23 mouse cellular contexts compared by ENCODE assay signal in the genomic region with DNA sequence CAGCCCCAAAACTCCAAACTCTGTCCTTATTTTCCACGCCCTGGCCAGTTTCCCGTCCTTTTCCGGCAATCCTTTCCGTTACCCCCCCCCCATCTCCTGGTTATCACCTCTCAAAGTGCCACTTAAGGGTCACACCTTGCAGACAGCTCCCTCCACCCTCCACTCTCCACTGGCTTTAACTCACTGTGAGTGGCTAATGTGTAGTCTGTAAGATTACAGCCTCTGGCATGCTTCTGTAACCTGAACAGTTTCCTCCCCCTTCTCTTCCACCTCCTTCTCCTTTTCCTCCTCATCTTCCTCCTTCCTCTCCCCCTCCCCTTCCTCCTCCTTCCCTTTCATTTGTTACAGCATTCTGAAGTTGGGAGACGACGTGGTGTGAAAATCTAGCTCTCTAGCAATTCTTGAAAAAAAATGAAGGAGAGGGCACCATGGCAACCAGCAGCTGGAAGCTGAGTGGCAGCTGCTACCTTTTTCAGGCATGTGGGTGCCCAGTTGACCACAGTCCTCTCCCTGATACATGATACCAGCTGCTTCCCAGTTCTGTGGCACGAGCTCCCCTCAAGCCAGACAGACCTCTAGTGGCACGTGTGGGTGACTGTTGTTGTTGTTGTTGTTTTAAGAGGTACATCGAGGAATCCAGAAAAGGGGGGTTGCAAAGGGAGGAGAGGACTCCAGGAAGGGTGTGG. TPM values are rescaled to one million over a fixed set of nuclear protein-coding genes. Genes with fewer than 3 reads are reported as not detected.
A peak's percentile ranks its signal among the peaks of the same experiment; 100 is the strongest.
DNase-seq lines count a peak whose midpoint lies in the region; ATAC-seq and TF ChIP-seq lines count a peak whose summit lies in the region.
"Had no signal": no experiment of that assay in that cellular context is flagged by ENCODE, and none has a peak within 500 bp of the region (broad histone marks: within the 10 kb centered on the region; RNA-seq: fewer than 3 reads in every experiment).

No protein-coding gene starts in this region.

- H3ac ChIP-seq in C2C12 (ENCODE audit: control insufficient read depth, insufficient read length, low read depth) = no peak overlapping the region

- no peak for TF ChIP-seq CTCF in kidney, adult 2 months (conservative IDR thresholded peaks at IDR 0.05; ENCODE audit: insufficient read depth, insufficient read length, low read depth, low read length)
- no peak for TF ChIP-seq CTCF in C2C12 (IDR thresholded peaks at IDR 0.05; ENCODE audit: control insufficient read depth, insufficient read depth, insufficient read length)

- no peaks in the 10 kb centered on the region for H3K27me3 ChIP-seq in forebrain, embryonic 14.5 days (replicated peaks; ENCODE audit: control insufficient read depth, insufficient read depth, low read length)
- H3K27me3 ChIP-seq in forebrain, embryonic 12.5 days = no peaks in the 10 kb centered on the region; the same call in 1 of the 2 replicates
- H3K27me3 ChIP-seq in kidney, embryonic 16.5 days (ENCODE audit: insufficient read depth, low read length) = no peaks in the 10 kb centered on the region
- H3K27me3 ChIP-seq in kidney, adult 2 months (replicated peaks; ENCODE audit: control insufficient read depth, insufficient read depth, low read length) = no peaks in the 10 kb centered on the region
- no peaks in the 10 kb centered on the region for H3K27me3 ChIP-seq in C2C12 (ENCODE audit: control insufficient read depth, insufficient read depth, insufficient read length)
- H3K27me3 ChIP-seq: liver, embryonic 13.5 days had no signal

- no peaks in the 10 kb centered on the region for H3K79me2 ChIP-seq in C2C12 (ENCODE audit: control insufficient read depth, insufficient read depth)

- TF ChIP-seq POLR2A in kidney, adult 2 months (IDR thresholded peaks at IDR 0.05; ENCODE audit: low read depth, low read length) = no peak

- H3K9ac ChIP-seq in forebrain, embryonic 14.5 days (ENCODE audit: low read length) = no peak overlapping the region
- no peak overlapping the region for H3K9ac ChIP-seq in forebrain, embryonic 12.5 days
- no peak overlapping the region for H3K9ac ChIP-seq in kidney, embryonic 16.5 days (replicated peaks; ENCODE audit: low read length)
- H3K9ac ChIP-seq: hindbrain, embryonic 14.5 days; liver, embryonic 13.5 days had no signal

- H3K4me2 ChIP-seq in forebrain, embryonic 14.5 days (ENCODE audit: low read length) = no peak overlapping the region
- H3K4me2 ChIP-seq in forebrain, embryonic 12.5 days = no peak overlapping the region
- H3K4me2 ChIP-seq in kidney, embryonic 16.5 days (replicated peaks; ENCODE audit: low read depth, low read length) = no peak overlapping the region
- H3K4me2 ChIP-seq: hindbrain, embryonic 14.5 days; liver, embryonic 13.5 days had no signal

- no peaks in the 10 kb centered on the region for H3K4me1 ChIP-seq in forebrain, embryonic 14.5 days (ENCODE audit: control insufficient read depth, insufficient read depth, low read length)
- H3K4me1 ChIP-seq in forebrain, embryonic 12.5 days = peaks cover 6% of the 10 kb centered on the region; the same call in 1 of the 2 replicates
- H3K4me1 ChIP-seq in kidney, embryonic 16.5 days (ENCODE audit: insufficient read depth, low read length) = peaks cover 21% of the 10 kb centered on the region; the same call in 1 of the 2 replicates
- H3K4me1 ChIP-seq in kidney, adult 2 months (ENCODE audit: control insufficient read depth, insufficient read depth, low read length) = peaks cover 5% of the 10 kb centered on the region; the same call in 1 of the 2 replicates

- H3K9me3 ChIP-seq in forebrain, embryonic 14.5 days (replicated peaks; ENCODE audit: control insufficient read depth, low read length) = no peaks in the 10 kb centered on the region
- no peaks in the 10 kb centered on the region for H3K9me3 ChIP-seq in forebrain, embryonic 12.5 days
- no peaks in the 10 kb centered on the region for H3K9me3 ChIP-seq in kidney, embryonic 16.5 days (ENCODE audit: low read length)
- H3K9me3 ChIP-seq: liver, embryonic 13.5 days had no signal

- peak; percentile 37; the same call in 1 of the 2 replicates for ATAC-seq in forebrain, embryonic 14.5 days
- no peak for ATAC-seq in forebrain, embryonic 12.5 days (ENCODE audit: low FRiP score)
- ATAC-seq in kidney, embryonic 16.5 days (ENCODE audit: low FRiP score, low TSS enrichment) = peak; percentile 49; the same call in 1 of the 2 replicates
- ATAC-seq in granulocyte monocyte progenitor cell, adult 5-6 weeks (replicated peaks; ENCODE audit: poor library complexity, severe bottlenecking) = 0 out of 2 replicates have a peak, but pooled peaks have one; percentile 18
- ATAC-seq: forebrain, embryonic 16.5 days had no signal

- H3K4me3 ChIP-seq in forebrain, embryonic 14.5 days (ENCODE audit: low read depth, low read length) = no peak overlapping the region
- H3K4me3 ChIP-seq in forebrain, embryonic 12.5 days (replicated peaks) = no peak overlapping the region
- no peak overlapping the region for H3K4me3 ChIP-seq in kidney, embryonic 16.5 days (ENCODE audit: low read length)
- H3K4me3 ChIP-seq in kidney, adult 2 months (ENCODE audit: insufficient read depth, low read depth, low read length) = no peak overlapping the region
- no peak overlapping the region for H3K4me3 ChIP-seq in C2C12 (ENCODE audit: insufficient read depth, poor library complexity, severe bottlenecking)
- H3K4me3 ChIP-seq: liver, embryonic 13.5 days had no signal

- DNase-seq in forebrain, embryonic 14.5 days (ENCODE audit: low spot score) = no peak
- no peak for DNase-seq in kidney, adult 2 months
- DNase-seq in cerebellum, postnatal 14 days = no peak
- DNase-seq in adrenal gland, adult 2 months = no peak
- DNase-seq: adrenal gland, postnatal 10 days; cerebellum, adult 18-20 months; heart, adult 11 months; kidney, adult 11 months; liver, embryonic 13.5 days; right cerebral cortex, postnatal 14 days had no signal

- no peaks in the 10 kb centered on the region for H3K79me3 ChIP-seq in C2C12 (ENCODE audit: low read depth)

- H3K36me3 ChIP-seq in forebrain, embryonic 14.5 days (ENCODE audit: control insufficient read depth, insufficient read depth, low read length) = no peaks in the 10 kb centered on the region
- no peaks in the 10 kb centered on the region for H3K36me3 ChIP-seq in forebrain, embryonic 12.5 days (replicated peaks)
- H3K36me3 ChIP-seq in kidney, embryonic 16.5 days (ENCODE audit: insufficient read depth, low read length) = no peaks in the 10 kb centered on the region
- no peaks in the 10 kb centered on the region for H3K36me3 ChIP-seq in kidney, adult 2 months (ENCODE audit: control insufficient read depth, insufficient read depth, low read length)
- no peaks in the 10 kb centered on the region for H3K36me3 ChIP-seq in C2C12 (ENCODE audit: control insufficient read depth, insufficient read depth)
- H3K36me3 ChIP-seq: liver, embryonic 13.5 days had no signal

- H3K27ac ChIP-seq in forebrain, embryonic 14.5 days (ENCODE audit: low read depth, low read length) = no peak overlapping the region
- no peak overlapping the region for H3K27ac ChIP-seq in forebrain, embryonic 12.5 days
- H3K27ac ChIP-seq in kidney, embryonic 16.5 days (ENCODE audit: low read length) = no peak overlapping the region
- no peak overlapping the region for H3K27ac ChIP-seq in kidney, adult 2 months (ENCODE audit: insufficient read depth, low read depth, low read length)
- H3K27ac ChIP-seq: hindbrain, embryonic 14.5 days; liver, embryonic 13.5 days had no signal

- WGBS in forebrain, embryonic 14.5 days = 71% methylated on average over 9 of the region's 9 CpGs
- WGBS in forebrain, embryonic 12.5 days = 70% methylated on average over 9 of the region's 9 CpGs
- 16% methylated on average over 9 of the region's 9 CpGs for WGBS in kidney, embryonic 16.5 days
- WGBS in kidney, adult 2 months = 38% methylated on average over 9 of the region's 9 CpGs

TF ChIP-seq in C2C12, 6 proteins besides CTCF, POLR2A, EP300 and RAD21:
- TF ChIP-seq MYOD1 (IDR thresholded peaks at IDR 0.05; ENCODE audit: control insufficient read depth, insufficient read length, low read depth) (peak; percentile 70), CEBPB (IDR thresholded peaks at IDR 0.05; ENCODE audit: low read depth) (no peak)
TF ChIP-seq in C2C12: peak in this region for 1.

RNA-seq across cellular contexts. Expression of a gene that starts 55.2 kb away (rescaled TPM):
- polyA plus RNA-seq in forebrain, embryonic 14.5 days (2014; fragmentation: Nextera tagmentation; extraction: Ambion mirVana) = not detected in 2 replicates
- polyA plus RNA-seq in forebrain, embryonic 12.5 days (2016; fragmentation: Nextera tagmentation; extraction: Ambion mirVana) = not detected in 2 replicates
- not detected in 2 replicates for polyA plus RNA-seq in kidney, embryonic 16.5 days (2015; fragmentation: Nextera tagmentation; extraction: Ambion mirVana)
- not detected in 2 replicates for polyA plus RNA-seq in kidney, adult 2 months (2012; rRNA removed)
- polyA plus RNA-seq in C2C12 (2012; fragmentation: generic; extraction: Trizol) = not detected
- not detected in 2 replicates for total RNA-seq in granulocyte monocyte progenitor cell, adult 5-6 weeks (2014; fragmentation: Nextera tagmentation)
- not detected in 2 replicates for total RNA-seq in granulocyte monocyte progenitor cell, adult 5-6 weeks (2017)
- total RNA-seq in adrenal gland, adult 2 months (2021) = not detected
- not detected in 2 replicates for polyA plus RNA-seq in adrenal gland, adult 2 months (2012; rRNA removed)
- total RNA-seq: adrenal gland, postnatal 10 days; gastrocnemius, adult 18-20 months; layer of hippocampus, adult 18-20 months had no signal
- polyA plus RNA-seq: cortical plate, adult 2 months; forebrain, embryonic 16.5 days; heart, embryonic 16.5 days; hindbrain, embryonic 14.5 days; limb, embryonic 11.5 days; liver, embryonic 13.5 days; neural tube, embryonic 14.5 days; stomach, embryonic 16.5 days had no signal
